Mouse (Mus musculus) hindbrain, postnatal 0 days (tissue): Measurements from ENCODE around the gene Speg. TPM values are rescaled to one million over a fixed set of nuclear protein-coding genes. Genes with fewer than 3 reads are reported as not detected.

Experiments
- ATAC-seq: fragments of 200-750 bp; cut with Nextera tagmentation; 2 replicates; pipeline ENCODE4 v1.8.0; 2017; ENCODE audit warnings: mild to moderate bottlenecking, moderate TSS enrichment, moderate library complexity
- DNase-seq: peaks from one replicate; pipeline ENCODE4 v3.0.0-alpha.2; 2015; ENCODE audit warnings: low spot score
- H3K27ac ChIP-seq: fragments of 300-500 bp; sonication (generic); 2 replicates; pipeline ENCODE4 v1.5.1; 2014; ENCODE audit warnings: mild to moderate bottlenecking
- H3K27me3 ChIP-seq: fragments of 300-500 bp; sonication (generic); 2 replicates; pipeline ENCODE4 v1.6.1; 2014; ENCODE audit warnings: low read length, mixed read lengths; ENCODE audit not compliant: insufficient read depth
- H3K36me3 ChIP-seq: fragments of 300-500 bp; sonication (generic); 2 replicates; pipeline ENCODE4 v1.6.1; 2014; ENCODE audit warnings: low read length, mixed read lengths; ENCODE audit not compliant: insufficient read depth
- H3K4me1 ChIP-seq: fragments of 300-500 bp; sonication (generic); 2 replicates; pipeline ENCODE4 v1.6.1; 2014; ENCODE audit warnings: antibody characterized with exemption, low read length, mixed read lengths; ENCODE audit not compliant: insufficient read depth
- H3K4me2 ChIP-seq: fragments of 300-500 bp; sonication (generic); 2 replicates; pipeline ENCODE4 v1.6.1; 2014; ENCODE audit warnings: low read depth, mild to moderate bottlenecking, low read length, moderate library complexity, mixed read lengths
- H3K4me3 ChIP-seq: fragments of 300-500 bp; sonication (generic); 2 replicates; pipeline ENCODE4 v1.5.1; 2014; ENCODE audit warnings: low read length
- H3K9ac ChIP-seq: fragments of 300-500 bp; sonication (generic); replicated peaks from 2 replicates; pipeline ENCODE4 v1.6.1; 2014; ENCODE audit warnings: mild to moderate bottlenecking, low read length, moderate library complexity, mixed read lengths
- H3K9me3 ChIP-seq: fragments of 300-500 bp; sonication (generic); 2 replicates; pipeline ENCODE4 v1.6.1; 2016; ENCODE audit warnings: low read length, mixed read lengths
- CTCF ChIP-seq: IDR thresholded peaks from 2 replicates; pipeline ENCODE4 v1.5.1; 2016; ENCODE audit warnings: antibody characterized with exemption, control low read depth, low read depth
- WGBS: fragments of 180-500 bp; shearing (Covaris S2); extraction: QIAGEN DNeasy Blood & Tissue Kit; methylation state at CpG from one replicate; pipeline ENCODE4 v1.1.7; 2014; 5-methylcytosine and 5-hydroxymethylcytosine counted together
- polyA plus RNA-seq: library from polyadenylated mRNA; unstranded; fragments of >200 nt; fragmentation: Nextera tagmentation; extraction: Ambion mirVana; gene quantifications from 2 replicates; pipeline ENCODE4 v1.2.1, GENCODE M21; 2015
- total RNA-seq: library from RNA; depleted of rRNA; stranded (reverse); fragments of >200 nt; gene quantifications from 2 replicates; pipeline ENCODE4 v1.2.3, GENCODE M21; 2014; rRNA removed

Speg gene
- 50.4 and 52.7 TPM in 2 replicates for total RNA-seq
- polyA plus RNA-seq = 19.2 and 19.9 TPM in 2 replicates

- ATAC-seq = peak; percentile 39
These were observed at the start of gene Speg for GRCm38 (mm10) chr1:75374950-75375936. Speg (plus strand) TSS chr1:75375297.

GRCm38 (mm10) chr1:75327461-75327860 is 47.6 kb upstream of the Speg start:
- DNase-seq (no peak), ATAC-seq (no peak)
- no peaks in the 10 kb centered on the region for H3K27me3 ChIP-seq
- H3K9ac ChIP-seq = no peak overlapping the region
- H3K36me3 ChIP-seq = no peaks in the 10 kb centered on the region
- no peak overlapping the region for H3K4me3 ChIP-seq
- no peaks in the 10 kb centered on the region for H3K4me1 ChIP-seq
- TF ChIP-seq CTCF = peak; percentile 15; the same call in 1 of the 2 replicates
- H3K27ac ChIP-seq = no peak overlapping the region
- H3K4me2 ChIP-seq = no peak overlapping the region
- H3K9me3 ChIP-seq = no peaks in the 10 kb centered on the region

More at GRCm38 (mm10) chr1:75374950-75375936, at the start of gene Speg:
- 13% methylated on average over 57 of the region's 57 CpGs for WGBS
- DNase-seq = no peak
- Histone ChIP-seq H3K9ac (no peak within 1 kb of the TSS), H3K36me3 (no peaks in the 10 kb centered on the region), H3K27me3 (no peaks in the 10 kb centered on the region; the same call in 1 of the 2 replicates), H3K27ac (no peak within 1 kb of the TSS), H3K4me1 (peaks cover 6% of the 10 kb centered on the region; the same call in 1 of the 2 replicates), H3K4me2 (peak within 1 kb of the TSS; percentile 35), H3K4me3 (0 out of 2 replicates have a peak within 1 kb of the TSS, but pooled peaks have one; percentile 7), H3K9me3 (no peaks in the 10 kb centered on the region)
- TF ChIP-seq CTCF = no peak

GRCm38 (mm10) chr1:75331271-75331670 is 43.8 kb upstream of the Speg start:
- Histone ChIP-seq H3K4me2 (no peak overlapping the region), H3K4me1 (no peaks in the 10 kb centered on the region), H3K9me3 (no peaks in the 10 kb centered on the region), H3K4me3 (no peak overlapping the region), H3K9ac (no peak overlapping the region), H3K27me3 (no peaks in the 10 kb centered on the region), H3K27ac (no peak overlapping the region), H3K36me3 (no peaks in the 10 kb centered on the region)
- no peak for TF ChIP-seq CTCF
- WGBS = 95% methylated on average over 1 of the region's 1 CpGs
- ATAC-seq = no peak
- DNase-seq = no peak

GRCm38 (mm10) chr1:75336461-75336860 is 38.6 kb upstream of the Speg start:
- H3K4me2 ChIP-seq = no peak overlapping the region
- H3K9me3 ChIP-seq = no peaks in the 10 kb centered on the region
- H3K9ac ChIP-seq = no peak overlapping the region
- TF ChIP-seq CTCF = no peak
- no peaks in the 10 kb centered on the region for H3K27me3 ChIP-seq
- H3K36me3 ChIP-seq = no peaks in the 10 kb centered on the region
- no peak for DNase-seq
- no peak overlapping the region for H3K4me3 ChIP-seq
- no peak overlapping the region for H3K27ac ChIP-seq
- WGBS = 80% methylated on average over 3 of the region's 3 CpGs
- no peak for ATAC-seq
- H3K4me1 ChIP-seq = peaks cover 13% of the 10 kb centered on the region

- Histone ChIP-seq H3K27me3 (no peaks in the 10 kb centered on the region), H3K9ac (no peak overlapping the region), H3K9me3 (no peaks in the 10 kb centered on the region), H3K27ac (no peak overlapping the region), H3K4me1 (peaks cover 13% of the 10 kb centered on the region), H3K4me2 (no peak overlapping the region), H3K4me3 (no peak overlapping the region), H3K36me3 (no peaks in the 10 kb centered on the region)
- no peak for TF ChIP-seq CTCF
- WGBS = 76% methylated on average over 9 of the region's 9 CpGs
- ATAC-seq (no peak), DNase-seq (no peak)
These were observed 38.0 kb upstream of the Speg start for GRCm38 (mm10) chr1:75337097-75337496.

GRCm38 (mm10) chr1:75338091-75338694 is 36.9 kb upstream of the Speg start:
- Histone ChIP-seq H3K27me3 (no peaks in the 10 kb centered on the region), H3K9ac (no peak overlapping the region), H3K27ac (0 out of 2 replicates have a peak overlapping the region, but pooled peaks have one; percentile 8), H3K4me1 (peaks cover 13% of the 10 kb centered on the region), H3K4me2 (0 out of 2 replicates have a peak overlapping the region, but pooled peaks have one; percentile 10), H3K36me3 (no peaks in the 10 kb centered on the region), H3K9me3 (no peaks in the 10 kb centered on the region), H3K4me3 (no peak overlapping the region)
- DNase-seq (no peak), ATAC-seq (peak; percentile 60)
- no peak for TF ChIP-seq CTCF
- WGBS = 29% methylated on average over 11 of the region's 11 CpGs
